Mouse (Mus musculus): Measurements from ENCODE around the gene Copb2. TPM values are rescaled to one million over a fixed set of nuclear protein-coding genes. Genes with fewer than 3 reads are reported as not detected.

Gene Copb2
- polyA plus RNA-seq (2014; fragmentation: Nextera tagmentation; extraction: Ambion mirVana), result 160 and 161 TPM in 2 replicates

GRCm38 (mm10) chr9:98563137-98564126 is at the start of gene Copb2:
Gene Copb2, plus strand, starts transcription at chr9:98563721.
- Histone ChIP-seq H3K4me1 (replicated peaks; ENCODE audit: control insufficient read depth, insufficient read depth, low read length) (no peaks in the 10 kb centered on the region), H3K4me3 (ENCODE audit: low read depth, low read length) (peak within 1 kb of the TSS; percentile 93), H3K27me3 (ENCODE audit: control insufficient read depth, insufficient read depth, low read length) (no peaks in the 10 kb centered on the region), H3K27ac (ENCODE audit: low read depth, low read length) (peak within 1 kb of the TSS; percentile 65; the same call in 1 of the 2 replicates), H3K9ac (ENCODE audit: low read length) (peak within 1 kb of the TSS; percentile 84), H3K36me3 (ENCODE audit: control insufficient read depth, insufficient read depth, low read length) (no peaks in the 10 kb centered on the region), H3K4me2 (ENCODE audit: low read depth, low read length, severe bottlenecking) (peak within 1 kb of the TSS; percentile 85), H3K9me3 (ENCODE audit: control insufficient read depth, low read length) (no peaks in the 10 kb centered on the region)
- under 1% methylated on average over 76 of the region's 76 CpGs for WGBS
- ATAC-seq (replicated peaks; ENCODE audit: low FRiP score) (peak; percentile 100), DNase-seq (ENCODE audit: low spot score) (peak; percentile 99)

DNA sequence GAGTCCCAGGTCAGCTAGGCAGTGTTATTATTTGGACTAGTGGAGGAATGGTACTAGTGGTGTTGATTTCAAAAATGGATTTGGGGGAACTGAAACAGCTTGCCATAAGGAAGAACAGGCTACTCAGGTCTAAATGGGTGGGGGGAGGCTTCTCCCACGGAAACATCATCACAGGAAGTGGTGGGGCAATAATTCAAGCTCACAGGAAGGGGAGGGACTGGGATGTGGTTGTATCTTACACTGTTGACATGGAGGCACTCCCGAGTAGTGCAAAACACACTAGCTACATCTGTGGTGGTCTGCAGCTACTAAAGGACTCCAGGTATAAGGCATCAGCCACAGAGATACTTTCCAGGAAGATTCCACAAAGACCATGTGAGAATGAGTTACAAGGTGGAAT is 39.6 kb upstream of the Copb2 start:
- WGBS, result 83% methylated on average over 2 of the region's 2 CpGs
- ATAC-seq (replicated peaks; ENCODE audit: low FRiP score) (no peak), DNase-seq (ENCODE audit: low spot score) (no peak)
- H3K4me3 ChIP-seq (ENCODE audit: low read depth, low read length), result no peak overlapping the region
- peaks cover 15% of the 10 kb centered on the region; the same call in 1 of the 2 replicates for H3K4me1 ChIP-seq (replicated peaks; ENCODE audit: control insufficient read depth, insufficient read depth, low read length)
- H3K27ac ChIP-seq (ENCODE audit: low read depth, low read length), result no peak overlapping the region; the same call in 1 of the 2 replicates
- H3K36me3 ChIP-seq (ENCODE audit: control insufficient read depth, insufficient read depth, low read length), result no peaks in the 10 kb centered on the region
- H3K9me3 ChIP-seq (ENCODE audit: control insufficient read depth, low read length), result no peaks in the 10 kb centered on the region; the same call in 1 of the 2 replicates
- H3K4me2 ChIP-seq (ENCODE audit: low read depth, low read length, severe bottlenecking), result no peak overlapping the region
- no peak overlapping the region for H3K9ac ChIP-seq (ENCODE audit: low read length)
- H3K27me3 ChIP-seq (ENCODE audit: control insufficient read depth, insufficient read depth, low read length), result peaks cover 4% of the 10 kb centered on the region; the same call in 1 of the 2 replicates

DNA sequence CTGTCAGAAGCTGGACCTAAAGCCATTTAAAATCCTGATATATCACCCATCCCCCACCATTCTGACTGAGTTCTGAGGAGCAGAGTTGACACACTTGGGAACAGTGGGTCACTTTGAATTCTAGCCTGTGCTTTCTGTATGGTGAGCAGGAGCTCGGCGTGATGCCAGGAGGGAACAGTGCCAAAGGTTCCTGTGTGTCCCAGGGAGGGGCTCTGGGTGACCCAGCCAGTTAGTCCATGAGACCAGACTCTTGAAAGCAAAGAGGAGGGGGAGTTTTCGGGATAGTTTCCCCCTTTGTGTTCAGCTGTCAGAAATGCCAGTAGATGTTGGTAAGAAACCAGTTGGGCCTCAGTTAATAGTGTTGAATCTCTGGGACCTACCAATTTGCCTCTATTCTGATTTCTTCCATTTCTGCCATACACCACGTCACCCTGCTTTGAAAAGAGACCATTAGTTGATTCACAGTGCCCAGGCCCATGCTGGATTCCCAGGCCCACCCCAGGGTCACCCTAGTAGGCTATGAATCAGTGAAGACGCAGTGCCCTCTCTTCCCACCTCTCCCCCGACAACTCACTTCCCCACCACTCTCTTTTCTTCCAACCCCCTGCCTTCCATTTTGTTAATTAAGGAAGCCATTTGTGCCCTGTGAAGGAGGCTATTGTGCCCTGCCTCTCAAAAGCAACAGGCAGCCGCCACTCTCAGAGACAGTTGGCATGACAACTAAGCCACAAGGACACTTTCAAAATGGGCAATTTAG is 38.6 kb upstream of the Copb2 start:
- Histone ChIP-seq H3K9ac (ENCODE audit: low read length) (no peak overlapping the region), H3K4me1 (replicated peaks; ENCODE audit: control insufficient read depth, insufficient read depth, low read length) (peaks cover 15% of the 10 kb centered on the region; the same call in 1 of the 2 replicates), H3K4me3 (ENCODE audit: low read depth, low read length) (no peak overlapping the region), H3K9me3 (ENCODE audit: control insufficient read depth, low read length) (no peaks in the 10 kb centered on the region; the same call in 1 of the 2 replicates), H3K36me3 (ENCODE audit: control insufficient read depth, insufficient read depth, low read length) (no peaks in the 10 kb centered on the region), H3K27me3 (ENCODE audit: control insufficient read depth, insufficient read depth, low read length) (peaks cover 4% of the 10 kb centered on the region; the same call in 1 of the 2 replicates), H3K27ac (ENCODE audit: low read depth, low read length) (peak overlapping the region; percentile 76), H3K4me2 (ENCODE audit: low read depth, low read length, severe bottlenecking) (peak overlapping the region; percentile 24; the same call in 1 of the 2 replicates)
- 20% methylated on average over 7 of the region's 7 CpGs for WGBS
- peak; percentile 91 for ATAC-seq (replicated peaks; ENCODE audit: low FRiP score)
- peak; percentile 74 for DNase-seq (ENCODE audit: low spot score)

GRCm38 (mm10) chr9:98525543-98525924 is 38.0 kb upstream of the Copb2 start:
- no peaks in the 10 kb centered on the region for H3K36me3 ChIP-seq (ENCODE audit: control insufficient read depth, insufficient read depth, low read length)
- 22% methylated on average over 7 of the region's 7 CpGs for WGBS
- H3K4me3 ChIP-seq (ENCODE audit: low read depth, low read length), result no peak overlapping the region
- peaks cover 4% of the 10 kb centered on the region; the same call in 1 of the 2 replicates for H3K27me3 ChIP-seq (ENCODE audit: control insufficient read depth, insufficient read depth, low read length)
- H3K27ac ChIP-seq (ENCODE audit: low read depth, low read length), result peak overlapping the region; percentile 18
- DNase-seq (ENCODE audit: low spot score), result no peak
- H3K4me1 ChIP-seq (replicated peaks; ENCODE audit: control insufficient read depth, insufficient read depth, low read length), result peaks cover 15% of the 10 kb centered on the region; the same call in 1 of the 2 replicates
- no peak overlapping the region for H3K9ac ChIP-seq (ENCODE audit: low read length)
- peak; percentile 79 for ATAC-seq (replicated peaks; ENCODE audit: low FRiP score)
- no peak overlapping the region for H3K4me2 ChIP-seq (ENCODE audit: low read depth, low read length, severe bottlenecking)
- no peaks in the 10 kb centered on the region for H3K9me3 ChIP-seq (ENCODE audit: control insufficient read depth, low read length)

DNA sequence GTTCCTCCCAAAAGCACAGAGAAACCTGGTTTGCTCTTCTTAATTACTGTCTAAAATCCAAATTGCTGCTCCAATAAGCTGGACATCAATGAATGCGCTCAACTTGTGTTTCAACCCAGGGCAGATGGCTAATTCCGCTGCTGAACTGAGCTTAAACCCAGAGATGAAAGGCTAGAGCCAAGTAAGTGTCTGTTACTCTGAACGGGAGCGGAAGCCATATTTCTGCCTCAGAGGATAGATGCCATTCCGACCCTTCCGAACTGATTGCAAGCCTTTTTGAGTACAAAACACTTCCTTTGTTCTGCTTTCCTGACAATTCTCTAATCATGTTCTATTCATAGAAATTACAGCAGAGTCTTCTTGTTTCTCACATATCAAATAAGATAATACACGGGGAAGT is 36.3 kb upstream of the Copb2 start:
- Histone ChIP-seq H3K4me1 (replicated peaks; ENCODE audit: control insufficient read depth, insufficient read depth, low read length) (peaks cover 15% of the 10 kb centered on the region; the same call in 1 of the 2 replicates), H3K27me3 (ENCODE audit: control insufficient read depth, insufficient read depth, low read length) (peaks cover 4% of the 10 kb centered on the region; the same call in 1 of the 2 replicates), H3K4me2 (ENCODE audit: low read depth, low read length, severe bottlenecking) (no peak overlapping the region), H3K9me3 (ENCODE audit: control insufficient read depth, low read length) (no peaks in the 10 kb centered on the region), H3K27ac (ENCODE audit: low read depth, low read length) (no peak overlapping the region), H3K9ac (ENCODE audit: low read length) (no peak overlapping the region), H3K4me3 (ENCODE audit: low read depth, low read length) (no peak overlapping the region), H3K36me3 (ENCODE audit: control insufficient read depth, insufficient read depth, low read length) (no peaks in the 10 kb centered on the region)
- WGBS, result 79% methylated on average over 7 of the region's 7 CpGs
- DNase-seq (ENCODE audit: low spot score) (no peak), ATAC-seq (replicated peaks; ENCODE audit: low FRiP score) (no peak)

DNA sequence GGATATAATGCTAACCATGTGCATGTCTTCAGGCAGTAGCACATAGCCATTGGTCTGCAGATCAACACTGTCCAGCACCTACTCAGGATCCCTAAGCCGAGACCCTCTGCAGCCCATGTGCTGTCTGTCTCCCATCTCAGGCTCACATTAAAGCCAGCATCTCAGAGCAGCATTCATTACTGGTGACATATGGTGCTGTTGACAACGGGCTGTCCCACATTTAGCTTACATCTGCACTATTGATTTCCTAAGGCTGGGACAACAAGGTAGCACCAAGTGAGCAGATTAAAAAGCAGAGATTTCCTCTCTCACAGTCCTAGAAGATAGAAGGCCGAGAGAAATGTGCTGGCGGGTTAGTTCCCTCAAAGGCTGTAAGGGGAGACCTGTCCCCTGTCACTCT is 33.7 kb upstream of the Copb2 start:
- peaks cover 6% of the 10 kb centered on the region; the same call in 1 of the 2 replicates for H3K4me1 ChIP-seq (replicated peaks; ENCODE audit: control insufficient read depth, insufficient read depth, low read length)
- no peak for ATAC-seq (replicated peaks; ENCODE audit: low FRiP score)
- 68% methylated on average over 4 of the region's 4 CpGs for WGBS

GRCm38 (mm10) chr9:98530999-98531398 is 32.5 kb upstream of the Copb2 start:
- Histone ChIP-seq H3K4me1 (replicated peaks; ENCODE audit: control insufficient read depth, insufficient read depth, low read length) (no peaks in the 10 kb centered on the region), H3K4me3 (ENCODE audit: low read depth, low read length) (no peak overlapping the region), H3K4me2 (ENCODE audit: low read depth, low read length, severe bottlenecking) (no peak overlapping the region), H3K9ac (ENCODE audit: low read length) (no peak overlapping the region), H3K27ac (ENCODE audit: low read depth, low read length) (no peak overlapping the region), H3K36me3 (ENCODE audit: control insufficient read depth, insufficient read depth, low read length) (no peaks in the 10 kb centered on the region), H3K27me3 (ENCODE audit: control insufficient read depth, insufficient read depth, low read length) (peaks cover 2% of the 10 kb centered on the region; the same call in 1 of the 2 replicates), H3K9me3 (ENCODE audit: control insufficient read depth, low read length) (no peaks in the 10 kb centered on the region)
- WGBS, result 66% methylated on average over 2 of the region's 2 CpGs
- ATAC-seq (replicated peaks; ENCODE audit: low FRiP score) (no peak), DNase-seq (ENCODE audit: low spot score) (no peak)

More for the DNA sequence above, 33.7 kb upstream of the Copb2 start:
- H3K27me3 ChIP-seq (ENCODE audit: control insufficient read depth, insufficient read depth, low read length), result peaks cover 2% of the 10 kb centered on the region; the same call in 1 of the 2 replicates
- no peak for DNase-seq (ENCODE audit: low spot score)
- no peak overlapping the region for H3K9ac ChIP-seq (ENCODE audit: low read length)
- no peak overlapping the region for H3K4me3 ChIP-seq (ENCODE audit: low read depth, low read length)
- H3K36me3 ChIP-seq (ENCODE audit: control insufficient read depth, insufficient read depth, low read length), result no peaks in the 10 kb centered on the region
- H3K27ac ChIP-seq (ENCODE audit: low read depth, low read length), result no peak overlapping the region
- no peak overlapping the region for H3K4me2 ChIP-seq (ENCODE audit: low read depth, low read length, severe bottlenecking)
- H3K9me3 ChIP-seq (ENCODE audit: control insufficient read depth, low read length), result no peaks in the 10 kb centered on the region

- Histone ChIP-seq H3K36me3 (ENCODE audit: control insufficient read depth, insufficient read depth, low read length) (no peaks in the 10 kb centered on the region), H3K4me1 (replicated peaks; ENCODE audit: control insufficient read depth, insufficient read depth, low read length) (no peaks in the 10 kb centered on the region), H3K27me3 (ENCODE audit: control insufficient read depth, insufficient read depth, low read length) (no peaks in the 10 kb centered on the region), H3K27ac (ENCODE audit: low read depth, low read length) (no peak overlapping the region), H3K4me3 (ENCODE audit: low read depth, low read length) (no peak overlapping the region), H3K9ac (ENCODE audit: low read length) (no peak overlapping the region), H3K4me2 (ENCODE audit: low read depth, low read length, severe bottlenecking) (no peak overlapping the region), H3K9me3 (ENCODE audit: control insufficient read depth, low read length) (no peaks in the 10 kb centered on the region)
- WGBS, result 80% methylated on average over 4 of the region's 4 CpGs
- no peak for DNase-seq (ENCODE audit: low spot score)
- ATAC-seq (replicated peaks; ENCODE audit: low FRiP score), result no peak
These were observed 28.7 kb upstream of the Copb2 start for GRCm38 (mm10) chr9:98534675-98535280.
